Mouse (Mus musculus): ENCODE measurements around the gene Gm17455. TPM values are rescaled to one million over a fixed set of nuclear protein-coding genes. Genes with fewer than 3 reads are reported as not detected.

Gm17455 gene
- polyA plus RNA-seq, 1 experiment from 2014 or later = 0.20 TPM

DNA sequence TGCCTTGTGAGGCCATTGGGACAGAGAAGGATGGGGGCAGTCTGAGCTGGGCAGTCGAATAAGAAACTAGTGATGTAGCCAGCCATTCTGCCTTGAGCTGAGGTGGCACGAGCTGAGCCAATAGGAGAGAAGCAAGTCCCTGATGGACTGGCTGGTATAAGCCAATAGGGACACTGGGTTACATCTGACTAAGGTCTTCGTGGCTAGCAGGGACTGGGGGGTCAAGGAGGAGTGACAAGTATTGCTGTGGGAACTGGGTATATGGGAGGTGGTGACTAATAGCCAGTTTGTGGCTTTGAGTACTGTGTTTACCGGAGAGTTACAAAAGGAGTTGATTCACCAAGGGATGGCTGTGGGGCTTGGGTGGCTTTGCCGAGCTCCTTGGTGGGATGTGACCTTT is 3.9 kb upstream of the Gm17455 start:
- Histone ChIP-seq H3K4me3 (no peak overlapping the region), H3K4me1 (replicated peaks) (peaks cover 22% of the 10 kb centered on the region), H3K4me2 (no peak overlapping the region), H3K27me3 (replicated peaks) (no peaks in the 10 kb centered on the region), H3K36me3 (no peaks in the 10 kb centered on the region), H3K27ac (ENCODE audit: poor library complexity, severe bottlenecking) (no peak overlapping the region), H3K9ac (no peak overlapping the region), H3K9me3 (replicated peaks) (no peaks in the 10 kb centered on the region)
- no peak for ATAC-seq (ENCODE audit: insufficient number of reproducible peaks, low FRiP score)
- 72% methylated on average over 5 of the region's 5 CpGs for WGBS

DNA sequence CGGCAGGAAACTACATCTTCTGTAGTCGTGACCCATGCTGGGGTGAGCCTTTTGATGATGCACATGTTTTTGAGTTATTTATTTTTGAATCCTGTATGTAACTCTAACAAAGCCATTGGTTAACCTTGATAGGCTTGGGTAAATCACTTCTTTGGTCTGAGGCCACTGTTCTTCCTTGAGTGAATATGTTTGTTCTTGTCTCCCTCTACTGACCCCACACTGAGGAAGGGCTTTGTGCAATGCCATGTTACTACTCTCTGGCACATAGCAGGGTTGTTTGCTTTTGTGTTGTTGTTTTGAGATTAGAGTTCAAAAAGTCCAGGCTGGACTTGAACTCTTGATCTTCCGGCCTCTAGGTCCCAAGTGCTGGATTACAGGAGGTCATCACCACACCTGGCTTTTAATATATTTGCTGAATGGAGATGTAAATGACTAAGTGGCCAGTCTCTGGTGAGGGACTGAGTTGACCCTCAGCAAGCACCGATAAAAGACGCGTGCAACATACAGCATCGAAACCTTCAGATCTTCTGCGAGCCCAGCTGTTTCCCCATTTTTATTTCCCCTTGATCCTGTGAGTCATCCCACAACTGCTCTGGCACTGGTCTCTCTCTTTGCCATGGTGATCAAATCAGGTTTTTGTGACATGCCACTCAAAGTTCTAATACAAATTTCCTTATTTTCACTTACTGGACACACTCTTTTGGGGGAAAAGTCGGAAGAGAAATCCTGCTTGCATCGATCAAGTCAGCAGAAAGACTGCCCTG is 1.3 kb upstream of the Gm17455 start:
- Histone ChIP-seq H3K9me3 (replicated peaks) (no peaks in the 10 kb centered on the region), H3K4me2 (no peak overlapping the region), H3K36me3 (no peaks in the 10 kb centered on the region), H3K27me3 (replicated peaks) (peaks cover 9% of the 10 kb centered on the region), H3K4me1 (replicated peaks) (peaks cover 17% of the 10 kb centered on the region), H3K4me3 (no peak overlapping the region), H3K27ac (ENCODE audit: poor library complexity, severe bottlenecking) (no peak overlapping the region), H3K9ac (no peak overlapping the region)
- 88% methylated on average over 10 of the region's 10 CpGs for WGBS
- no peak for ATAC-seq (ENCODE audit: insufficient number of reproducible peaks, low FRiP score)

DNA sequence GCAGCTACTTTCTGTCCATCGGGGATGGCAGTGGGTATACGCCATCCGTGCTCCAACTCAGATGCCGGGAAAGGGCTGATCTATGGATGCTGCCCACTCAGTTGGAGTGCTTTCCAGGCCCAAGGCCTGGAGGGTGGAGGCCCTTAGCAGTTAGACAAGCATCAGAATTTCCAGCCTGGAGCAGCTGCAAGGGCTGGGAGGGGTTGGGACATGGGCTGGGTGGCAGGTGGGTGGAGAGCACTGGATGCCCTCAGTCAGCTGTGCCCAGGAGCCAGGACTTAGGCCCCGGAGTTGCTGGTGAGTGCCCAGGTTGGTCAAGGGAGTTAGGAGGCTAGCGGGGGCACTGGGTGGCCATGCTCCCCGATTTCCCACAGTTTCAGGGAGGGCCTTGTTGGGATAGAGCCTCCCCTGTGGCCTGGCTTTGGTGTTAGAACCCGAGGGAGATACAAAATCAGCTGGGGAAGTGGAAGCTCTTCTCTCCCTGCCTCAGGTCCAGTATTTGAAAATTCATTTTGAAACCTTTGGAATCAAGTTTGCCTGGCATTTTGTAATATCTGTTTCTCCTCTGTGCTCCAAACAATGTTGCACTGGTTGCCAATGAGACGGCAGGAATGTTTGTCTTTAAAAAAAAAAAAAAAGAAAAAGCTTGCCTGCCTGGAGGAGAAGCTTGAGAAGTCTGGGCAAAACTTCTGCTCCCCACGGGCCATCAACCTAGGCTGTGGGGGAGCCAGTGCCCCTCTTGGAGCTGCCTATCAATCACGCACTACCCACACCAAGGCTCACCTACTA is 1.2 kb downstream of the Gm17455 start:
- H3K27me3 ChIP-seq (replicated peaks) = peaks cover 15% of the 10 kb centered on the region
- 81% methylated on average over 11 of the region's 11 CpGs for WGBS
- ATAC-seq (ENCODE audit: insufficient number of reproducible peaks, low FRiP score) = no peak

DNA sequence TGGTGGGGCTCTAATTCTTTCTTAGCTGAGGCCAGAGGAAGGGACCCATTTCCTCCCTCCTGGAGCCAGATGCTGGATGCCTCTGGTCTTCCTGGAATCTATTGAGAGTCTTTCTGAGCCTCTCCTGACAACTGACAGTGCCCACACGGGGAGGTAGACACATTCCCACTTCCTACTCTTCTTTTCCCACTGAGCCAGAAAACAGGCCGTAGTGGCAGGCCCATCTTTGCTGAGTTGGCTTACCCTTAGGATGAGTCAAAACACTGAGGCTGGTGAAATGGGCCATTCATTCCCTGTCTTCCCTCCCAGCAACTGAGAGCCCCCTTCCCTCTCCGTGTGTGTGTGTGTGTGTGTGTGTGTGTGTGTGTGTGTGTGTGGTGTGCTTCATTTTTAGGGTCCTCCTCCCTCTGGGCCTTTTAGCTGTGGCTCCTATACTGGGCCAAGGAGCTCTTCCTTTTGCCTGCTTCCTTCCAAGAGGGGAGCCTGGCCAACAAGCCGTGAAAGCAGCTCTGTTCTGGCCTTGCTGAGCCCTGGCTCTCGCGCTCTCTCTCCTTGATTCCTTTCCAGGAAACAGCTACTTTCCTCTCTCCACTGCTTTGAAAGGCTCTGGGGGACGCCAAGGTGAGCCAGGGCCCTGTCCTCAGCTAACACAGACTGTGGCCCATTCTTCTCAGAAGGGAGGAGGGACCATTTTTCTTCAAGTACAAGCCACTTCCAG is 6.1 kb downstream of the Gm17455 start:
- Histone ChIP-seq H3K9ac (no peak overlapping the region), H3K4me2 (no peak overlapping the region), H3K27me3 (replicated peaks) (peaks cover 50% of the 10 kb centered on the region), H3K36me3 (no peaks in the 10 kb centered on the region), H3K4me1 (replicated peaks) (no peaks in the 10 kb centered on the region; the same call in 1 of the 2 replicates), H3K4me3 (no peak overlapping the region), H3K9me3 (replicated peaks) (no peaks in the 10 kb centered on the region), H3K27ac (ENCODE audit: poor library complexity, severe bottlenecking) (no peak overlapping the region)
- ATAC-seq (ENCODE audit: insufficient number of reproducible peaks, low FRiP score) = no peak
- WGBS = 53% methylated on average over 6 of the region's 7 CpGs

More for the DNA sequence above, 1.2 kb downstream of the Gm17455 start:
- Histone ChIP-seq H3K4me3 (no peak overlapping the region), H3K4me1 (replicated peaks) (peaks cover 8% of the 10 kb centered on the region), H3K4me2 (no peak overlapping the region), H3K9ac (no peak overlapping the region), H3K27ac (ENCODE audit: poor library complexity, severe bottlenecking) (no peak overlapping the region), H3K36me3 (no peaks in the 10 kb centered on the region), H3K9me3 (replicated peaks) (no peaks in the 10 kb centered on the region)

DNA sequence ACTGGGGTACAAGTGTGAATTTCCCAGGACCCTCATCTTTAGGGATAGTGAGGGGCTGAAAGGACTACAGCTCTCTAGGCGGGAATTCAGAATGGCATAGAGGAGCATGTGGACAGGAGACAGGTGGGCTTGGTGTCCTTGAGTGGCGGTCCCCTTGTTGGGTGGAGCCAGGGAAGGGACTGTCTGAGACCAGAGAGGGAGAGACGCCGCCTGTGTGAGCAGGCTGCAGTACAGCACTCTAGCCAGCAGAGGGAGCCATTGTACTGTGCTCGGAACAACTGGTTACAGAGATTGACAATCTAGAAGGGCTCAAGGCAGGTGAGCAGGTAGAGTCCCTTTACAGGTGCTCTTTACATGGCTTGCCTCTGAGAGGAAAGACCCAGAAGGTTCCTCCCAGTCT is 8.3 kb downstream of the Gm17455 start:
- no peak for ATAC-seq (ENCODE audit: insufficient number of reproducible peaks, low FRiP score)
- Histone ChIP-seq H3K9me3 (replicated peaks) (no peaks in the 10 kb centered on the region), H3K27ac (ENCODE audit: poor library complexity, severe bottlenecking) (no peak overlapping the region), H3K4me3 (no peak overlapping the region), H3K27me3 (replicated peaks) (peaks cover 57% of the 10 kb centered on the region), H3K4me2 (no peak overlapping the region), H3K36me3 (no peaks in the 10 kb centered on the region), H3K4me1 (replicated peaks) (no peaks in the 10 kb centered on the region; the same call in 1 of the 2 replicates), H3K9ac (no peak overlapping the region)
- WGBS = 3% methylated on average over 5 of the region's 5 CpGs

DNA sequence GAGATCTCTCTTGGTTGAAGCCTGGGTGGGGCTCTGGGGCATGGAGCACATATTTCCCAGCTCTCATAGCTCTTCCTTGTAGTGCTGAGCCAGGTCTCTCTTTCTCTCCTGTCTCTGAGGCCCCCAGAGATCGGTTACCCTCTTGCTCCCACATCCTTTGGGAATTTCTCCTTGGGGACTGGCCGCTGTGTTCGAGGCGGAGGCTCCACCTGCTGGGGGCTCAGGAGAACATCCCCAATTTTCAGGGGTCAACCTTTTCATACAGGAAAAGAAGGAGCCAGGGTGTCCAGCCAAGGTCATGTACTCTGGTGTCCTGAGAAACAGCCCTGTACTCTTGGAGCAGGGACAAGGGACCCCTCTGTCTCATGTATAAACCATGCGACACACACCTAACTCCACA is 12.3 kb downstream of the Gm17455 start:
- Histone ChIP-seq H3K4me1 (replicated peaks) (no peaks in the 10 kb centered on the region), H3K4me2 (no peak overlapping the region), H3K27ac (ENCODE audit: poor library complexity, severe bottlenecking) (no peak overlapping the region), H3K27me3 (replicated peaks) (peaks cover 55% of the 10 kb centered on the region), H3K36me3 (no peaks in the 10 kb centered on the region), H3K4me3 (no peak overlapping the region), H3K9me3 (replicated peaks) (no peaks in the 10 kb centered on the region), H3K9ac (no peak overlapping the region)
- 16% methylated on average over 5 of the region's 5 CpGs for WGBS
- ATAC-seq (ENCODE audit: insufficient number of reproducible peaks, low FRiP score) = no peak

DNA sequence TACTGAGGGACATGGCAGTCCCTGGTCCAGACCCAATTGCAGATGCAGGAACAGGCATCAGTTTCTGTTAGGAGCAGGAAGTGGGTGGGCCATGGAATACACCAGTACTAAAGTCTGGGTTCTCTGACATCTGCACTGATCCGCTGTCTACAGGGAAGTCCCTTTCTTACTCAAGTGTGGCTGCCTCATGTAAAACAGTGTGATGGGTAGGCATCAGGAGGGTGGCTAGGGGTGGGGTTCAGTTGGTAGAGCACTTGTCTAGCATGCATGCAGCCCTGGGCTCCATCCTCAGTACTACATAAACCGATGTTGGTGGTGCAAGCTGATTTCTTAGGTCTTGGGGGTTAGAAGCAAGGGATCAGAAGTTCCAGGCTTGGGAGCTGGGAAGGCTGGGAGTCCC is 14.2 kb downstream of the Gm17455 start:
- Histone ChIP-seq H3K9ac (no peak overlapping the region), H3K4me3 (no peak overlapping the region), H3K27ac (ENCODE audit: poor library complexity, severe bottlenecking) (no peak overlapping the region), H3K4me2 (no peak overlapping the region), H3K27me3 (replicated peaks) (peaks cover 48% of the 10 kb centered on the region), H3K36me3 (no peaks in the 10 kb centered on the region), H3K9me3 (replicated peaks) (no peaks in the 10 kb centered on the region), H3K4me1 (replicated peaks) (no peaks in the 10 kb centered on the region)
- WGBS = 81% methylated on average over 2 of the region's 2 CpGs
- no peak for ATAC-seq (ENCODE audit: insufficient number of reproducible peaks, low FRiP score)

DNA sequence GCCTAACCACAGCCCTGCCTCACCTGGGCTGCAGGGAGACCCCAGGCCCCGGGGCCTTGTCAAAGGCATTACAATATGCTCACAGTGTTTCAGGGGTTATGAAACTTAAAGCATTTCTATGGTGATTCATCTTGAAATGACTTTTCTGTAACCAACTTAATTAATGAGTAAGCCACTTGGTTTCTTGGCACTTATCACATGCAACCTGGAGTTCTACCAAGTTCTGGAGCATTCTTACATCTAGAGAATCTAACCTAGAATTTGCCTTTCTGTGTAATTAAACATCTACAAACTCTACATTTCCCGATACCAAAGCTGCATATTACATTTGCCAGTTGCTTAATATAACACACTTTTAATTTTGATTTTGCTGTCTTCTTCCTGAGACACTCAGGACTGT is 17.5 kb downstream of the Gm17455 start:
- WGBS = 86% methylated on average over 2 of the region's 2 CpGs
- H3K9ac ChIP-seq = no peak overlapping the region

DNA sequence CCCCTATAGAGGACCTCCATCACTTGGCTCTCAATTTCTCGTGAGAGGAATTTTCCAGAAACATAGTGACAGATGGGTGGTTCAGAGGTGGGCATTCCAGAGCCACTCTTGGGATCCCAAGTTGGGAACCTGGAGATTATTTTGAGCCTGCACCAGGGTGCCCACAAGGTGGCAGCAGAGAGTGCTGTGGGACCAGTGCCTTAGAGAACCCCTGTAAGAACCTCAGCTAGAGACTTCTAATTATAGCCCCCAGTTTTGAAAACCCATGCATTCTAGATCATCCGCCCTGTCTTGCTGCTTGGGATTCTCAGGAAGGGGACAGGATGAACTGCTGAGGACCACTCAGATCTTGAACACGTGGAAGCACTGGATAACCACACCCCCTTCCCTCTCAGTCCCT is 18.6 kb downstream of the Gm17455 start:
- Histone ChIP-seq H3K4me3 (no peak overlapping the region), H3K4me1 (replicated peaks) (no peaks in the 10 kb centered on the region), H3K4me2 (no peak overlapping the region), H3K27ac (ENCODE audit: poor library complexity, severe bottlenecking) (no peak overlapping the region), H3K36me3 (no peaks in the 10 kb centered on the region), H3K9ac (no peak overlapping the region), H3K9me3 (replicated peaks) (no peaks in the 10 kb centered on the region), H3K27me3 (replicated peaks) (0 out of 2 replicates have a peak, but pooled peaks cover 23% of the 10 kb centered on the region)
- 20% methylated on average over 3 of the region's 3 CpGs for WGBS
- no peak for ATAC-seq (ENCODE audit: insufficient number of reproducible peaks, low FRiP score)

More for the DNA sequence above, 17.5 kb downstream of the Gm17455 start:
- no peaks in the 10 kb centered on the region for H3K36me3 ChIP-seq
- H3K27me3 ChIP-seq (replicated peaks) = 0 out of 2 replicates have a peak, but pooled peaks cover 26% of the 10 kb centered on the region
- H3K4me1 ChIP-seq (replicated peaks) = no peaks in the 10 kb centered on the region
- no peak for ATAC-seq (ENCODE audit: insufficient number of reproducible peaks, low FRiP score)
- H3K4me3 ChIP-seq = no peak overlapping the region
- no peak overlapping the region for H3K27ac ChIP-seq (ENCODE audit: poor library complexity, severe bottlenecking)
- H3K9me3 ChIP-seq (replicated peaks) = no peaks in the 10 kb centered on the region
- no peak overlapping the region for H3K4me2 ChIP-seq

DNA sequence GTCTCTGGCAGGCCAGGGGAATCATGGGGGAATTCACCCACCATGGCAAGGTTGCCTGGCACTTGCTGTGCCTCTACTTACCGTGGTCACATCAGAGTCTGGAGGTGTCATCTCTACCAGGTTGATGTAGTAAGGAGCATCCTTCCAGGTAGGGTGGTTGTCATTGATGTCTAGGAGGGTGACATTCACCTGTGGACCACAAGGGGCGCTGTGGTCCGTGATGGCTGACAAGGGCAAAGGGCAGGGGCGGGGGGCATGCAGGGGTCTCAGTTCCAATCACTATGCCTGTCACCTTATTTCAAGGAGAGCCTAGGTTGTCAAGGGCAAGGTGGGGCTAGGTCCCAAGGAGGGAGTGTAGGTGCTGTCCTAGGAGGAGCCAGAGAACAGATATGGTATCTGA is 20.1 kb downstream of the Gm17455 start:
- 20% methylated on average over 4 of the region's 4 CpGs for WGBS
- ATAC-seq (ENCODE audit: insufficient number of reproducible peaks, low FRiP score) = no peak
- H3K27me3 ChIP-seq (replicated peaks) = 0 out of 2 replicates have a peak, but pooled peaks cover 17% of the 10 kb centered on the region
- H3K36me3 ChIP-seq = no peaks in the 10 kb centered on the region
- no peak overlapping the region for H3K27ac ChIP-seq (ENCODE audit: poor library complexity, severe bottlenecking)
- H3K9ac ChIP-seq = no peak overlapping the region
- H3K9me3 ChIP-seq (replicated peaks) = no peaks in the 10 kb centered on the region
- H3K4me1 ChIP-seq (replicated peaks) = no peaks in the 10 kb centered on the region
- no peak overlapping the region for H3K4me3 ChIP-seq
- H3K4me2 ChIP-seq = no peak overlapping the region

DNA sequence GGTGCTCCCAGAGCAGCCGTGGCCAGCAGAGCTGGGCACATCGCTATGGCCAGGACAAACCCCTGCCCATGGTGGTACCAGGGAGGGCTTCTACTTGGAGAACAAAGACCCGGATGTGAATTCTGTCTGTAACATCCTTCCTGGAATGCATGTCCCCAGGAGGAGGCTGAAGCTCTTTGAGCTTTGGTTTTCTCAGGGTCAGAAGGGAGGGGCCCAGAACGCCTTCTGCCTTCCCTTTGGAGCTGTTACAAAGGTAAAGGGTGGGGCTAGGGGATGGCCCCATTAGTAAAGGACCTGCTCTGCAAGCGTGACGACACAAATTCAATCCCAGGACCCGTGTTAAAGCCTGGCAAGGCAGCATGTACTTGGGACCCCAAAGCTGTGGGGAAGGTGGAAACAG is 23.2 kb downstream of the Gm17455 start:
- Histone ChIP-seq H3K4me2 (no peak overlapping the region), H3K9me3 (replicated peaks) (peaks cover 10% of the 10 kb centered on the region; the same call in 1 of the 2 replicates), H3K4me1 (replicated peaks) (no peaks in the 10 kb centered on the region), H3K9ac (no peak overlapping the region), H3K4me3 (no peak overlapping the region), H3K36me3 (no peaks in the 10 kb centered on the region), H3K27ac (ENCODE audit: poor library complexity, severe bottlenecking) (no peak overlapping the region), H3K27me3 (replicated peaks) (0 out of 2 replicates have a peak, but pooled peaks cover 7% of the 10 kb centered on the region)
- 70% methylated on average over 7 of the region's 7 CpGs for WGBS
- no peak for ATAC-seq (ENCODE audit: insufficient number of reproducible peaks, low FRiP score)
